Mouse (Mus musculus) adrenal gland, postnatal 4 days (tissue): ENCODE results near the gene Cep164. TPM values are rescaled to one million over a fixed set of nuclear protein-coding genes. Genes with fewer than 3 reads are reported as not detected.

Experiments used
- total RNA-seq, 2 experiments: library from RNA; stranded (reverse); gene quantifications; 2 replicates each; pipeline ENCODE4 v1.2.3; 2021

The Cep164 gene
- total RNA-seq, 2 experiments from 2014 or later: 26.7 to 30.9 TPM

Other genes with a start within 250 kb of the Cep164 start
- gene Bace1, start 9.9 kb upstream of the Cep164 start, total RNA-seq: 10 to 100 TPM; 34.1 to 36.0 TPM
- gene Pcsk7, start 77.8 kb upstream of the Cep164 start, total RNA-seq: 10 to 100 TPM; 31.3 to 35.6 TPM
- gene Rnf214, start 78.2 kb upstream of the Cep164 start, total RNA-seq: 10 to 100 TPM; 53.9 to 58.1 TPM
- gene Tagln, start 107.4 kb upstream of the Cep164 start, total RNA-seq: 10 to 100 TPM; 44.1 to 44.3 TPM
- gene Sidt2, start 126.6 kb upstream of the Cep164 start, total RNA-seq: 100 to 1,000 TPM; 244 TPM
- gene Pafah1b2, start 184.0 kb upstream of the Cep164 start, total RNA-seq: 100 to 1,000 TPM; 154 to 163 TPM
- gene Sik3, start 184.1 kb upstream of the Cep164 start, total RNA-seq: 10 to 100 TPM; 61.9 to 69.3 TPM